Mouse (Mus musculus): ENCODE data around the gene Mark3.

DNA sequence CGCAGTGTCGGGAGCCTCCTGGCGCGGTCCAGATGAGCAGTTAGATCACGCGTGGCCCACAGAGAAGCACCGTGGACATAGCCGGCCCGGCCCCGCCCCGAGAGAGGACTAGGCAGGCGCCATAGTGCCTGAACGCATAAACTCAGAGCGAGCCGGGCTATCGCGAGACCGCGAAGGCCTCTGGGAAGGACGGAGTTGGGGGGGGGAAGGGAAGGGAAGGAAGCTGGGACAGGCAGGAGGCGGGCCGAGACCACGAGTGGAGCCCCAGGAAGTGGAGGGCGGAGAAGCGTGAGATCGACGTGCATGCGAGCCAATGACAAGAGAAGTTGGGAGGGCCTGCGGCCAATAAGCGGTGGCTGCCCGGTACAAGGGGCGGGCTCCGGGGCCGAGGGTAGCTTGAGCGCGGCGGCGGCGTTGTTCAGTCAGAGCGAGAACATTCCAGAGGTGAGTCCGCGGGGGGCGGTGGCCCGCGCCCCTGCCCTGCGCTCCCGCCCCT is 36.5 kb upstream of the Mark3 start, which contains the start of gene Eif5:
- TF ChIP-seq CTCF (IDR thresholded peaks at IDR 0.05) (no peak), POLR2A (IDR thresholded peaks at IDR 0.05; ENCODE audit: insufficient read depth, low read depth, low read length) (peak; percentile 91), EP300 (IDR thresholded peaks at IDR 0.05; ENCODE audit: insufficient read depth, low read depth, low read length) (peak; percentile 95)

All from heart, adult 2 months (tissue).